ENCODE assay signal across 9 mouse cellular contexts in the genomic region with DNA sequence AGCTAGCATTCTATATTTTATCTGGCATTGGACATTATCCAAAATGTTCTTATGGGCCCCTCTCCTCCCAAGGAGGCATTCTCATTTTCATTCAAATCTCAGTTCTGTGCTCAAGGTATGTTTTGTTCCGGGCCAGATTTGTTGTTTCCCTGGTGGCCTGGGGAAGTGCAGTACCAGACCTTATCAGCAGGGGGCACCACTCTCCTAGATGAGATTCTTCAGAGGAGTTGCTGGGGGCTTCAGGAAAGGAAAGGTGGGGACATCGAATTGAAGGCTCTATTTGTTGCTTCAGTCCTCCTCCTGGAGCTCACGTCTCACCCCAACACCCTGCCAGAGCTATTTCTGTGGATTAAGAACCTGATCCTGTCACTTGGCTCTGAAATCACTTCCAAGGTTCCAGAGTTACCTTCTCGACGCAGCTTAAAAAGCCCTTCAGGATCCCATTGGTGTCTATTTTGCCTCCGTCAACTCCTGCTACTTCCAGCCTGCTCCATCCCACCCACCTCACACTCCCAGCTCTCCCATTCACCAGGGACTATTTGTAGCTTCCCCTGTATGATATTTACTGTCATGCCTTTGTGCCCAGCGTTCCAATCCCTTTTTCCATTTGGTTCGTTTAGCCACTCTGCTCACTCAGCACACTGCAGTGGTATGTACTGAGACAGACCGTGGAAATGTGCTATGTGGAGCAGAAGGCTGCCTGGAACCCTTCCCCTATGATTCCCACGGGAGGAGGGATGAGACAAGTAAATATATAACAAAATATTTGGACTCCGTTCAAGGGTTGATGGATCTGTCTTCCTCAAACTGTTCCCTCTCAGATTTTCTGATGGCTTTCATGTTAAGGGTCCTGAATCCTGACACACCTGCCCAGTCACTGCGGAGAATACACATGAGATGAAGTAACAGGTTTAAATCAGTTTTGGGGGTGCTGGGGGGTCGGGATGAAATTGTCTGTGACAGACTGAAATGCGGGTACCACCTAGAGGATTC. TPM values are rescaled to one million over a fixed set of nuclear protein-coding genes. Genes with fewer than 3 reads are reported as not detected.
DNase-seq lines count a peak whose midpoint lies in the region; ATAC-seq and TF ChIP-seq lines count a peak whose summit lies in the region.
"Had no signal": no experiment of that assay in that cellular context is flagged by ENCODE, and none has a peak within 500 bp of the region (broad histone marks: within the 10 kb centered on the region; RNA-seq: fewer than 3 reads in every experiment).

No protein-coding gene starts in this region.

- H3K27me3 ChIP-seq in intestine, embryonic 15.5 days (replicated peaks), result peaks cover 5% of the 10 kb centered on the region; the same call in 1 of the 2 replicates
- peaks cover 8% of the 10 kb centered on the region; the same call in 1 of the 2 replicates for H3K27me3 ChIP-seq in liver, postnatal 0 days (ENCODE audit: insufficient read depth, low read length)
- H3K27me3 ChIP-seq: hindbrain, embryonic 15.5 days had no signal

- peak; percentile 95 for TF ChIP-seq CTCF in liver, postnatal 0 days (IDR thresholded peaks at IDR 0.05; ENCODE audit: low read depth)

- H3K4me3 ChIP-seq in ES-E14 (ENCODE audit: insufficient read depth in 1 of 2, low read depth in 1 of 2, low read length in 2 of 2, poor library complexity in 1 of 2, severe bottlenecking in 1 of 2), result no peak overlapping the region
- H3K4me3 ChIP-seq in intestine, embryonic 15.5 days (replicated peaks), result no peak overlapping the region
- no peak overlapping the region for H3K4me3 ChIP-seq in liver, postnatal 0 days (ENCODE audit: low read depth, low read length)
- H3K4me3 ChIP-seq: hindbrain, embryonic 15.5 days had no signal

- no peak for TF ChIP-seq EP300 in liver, postnatal 0 days (IDR thresholded peaks at IDR 0.05; ENCODE audit: low read depth)

- no peak overlapping the region for H3K27ac ChIP-seq in ES-E14 (ENCODE audit: insufficient read depth, low read depth, low read length, poor library complexity, severe bottlenecking)
- no peak overlapping the region for H3K27ac ChIP-seq in intestine, embryonic 15.5 days
- H3K27ac ChIP-seq in liver, postnatal 0 days (ENCODE audit: low read depth), result no peak overlapping the region
- H3K27ac ChIP-seq: hindbrain, embryonic 15.5 days had no signal

- no peak overlapping the region for H3K9ac ChIP-seq in ES-E14 (ENCODE audit: insufficient read depth, low read depth, low read length, poor library complexity, severe bottlenecking)
- H3K9ac ChIP-seq in intestine, embryonic 15.5 days, result no peak overlapping the region
- H3K9ac ChIP-seq in liver, postnatal 0 days (replicated peaks), result no peak overlapping the region
- H3K9ac ChIP-seq: hindbrain, embryonic 15.5 days had no signal

- H3K4me1 ChIP-seq in ES-E14 (ENCODE audit: control insufficient read depth in 2 of 2, insufficient read depth in 2 of 2, low read length in 2 of 2, poor library complexity in 1 of 2), result peaks cover 0 to 7% of the 10 kb centered on the region in 2 experiments; a peak in 2 of 4 replicates
- H3K4me1 ChIP-seq in intestine, embryonic 15.5 days (replicated peaks), result no peaks in the 10 kb centered on the region
- peaks cover 4% of the 10 kb centered on the region; the same call in 1 of the 2 replicates for H3K4me1 ChIP-seq in liver, postnatal 0 days (ENCODE audit: insufficient read depth)

- in situ Hi-C loops in ES-E14 (cut with MboI; ENCODE audit: low sequenced_read_pairs in 2 of 2, unreplicated experiment in 2 of 2), result loop anchor here in 1 of 2 experiments (10.0 kb wide), 1 partner anchor 127 kb away; no protein-coding TSS in a partner anchor

- H3K4me2 ChIP-seq in intestine, embryonic 15.5 days (replicated peaks), result peak overlapping the region; percentile 27; the same call in 1 of the 2 replicates
- no peak overlapping the region for H3K4me2 ChIP-seq in liver, postnatal 0 days (ENCODE audit: low read depth, low read length)
- H3K4me2 ChIP-seq: hindbrain, embryonic 15.5 days had no signal

- peak; percentile 53 for DNase-seq in 416B (ENCODE audit: low read depth)
- peak; percentile 59 for DNase-seq in ES-E14 (ENCODE audit: low read depth, low spot score)
- peak; percentile 89 for DNase-seq in cerebellum, adult 9-10 months
- peak; percentile 40 to 91 for DNase-seq in frontal cortex, adult 2 months (ENCODE audit: extremely low spot score in 1 of 2, low spot score in 1 of 2)
- DNase-seq in liver, postnatal 0 days, result peak; percentile 79
- DNase-seq in right cerebral cortex, adult 18-20 months, result peak; percentile 57

- no peak for ATAC-seq in intestine, embryonic 15.5 days
- ATAC-seq in liver, postnatal 0 days, result no peak
- no peak for ATAC-seq in inflammation-experienced regulatory T-cells, adult 6 months

- H3K9me3 ChIP-seq in ES-E14 (ENCODE audit: control insufficient read depth, insufficient read depth, low read depth, low read length), result no peaks in the 10 kb centered on the region
- no peaks in the 10 kb centered on the region for H3K9me3 ChIP-seq in intestine, embryonic 15.5 days
- H3K9me3 ChIP-seq in liver, postnatal 0 days (ENCODE audit: low read length), result no peaks in the 10 kb centered on the region
- H3K9me3 ChIP-seq: hindbrain, embryonic 15.5 days had no signal

- no peaks in the 10 kb centered on the region for H3K36me3 ChIP-seq in ES-E14 (ENCODE audit: control insufficient read depth, insufficient read depth, low read length, poor library complexity, severe bottlenecking)
- no peaks in the 10 kb centered on the region for H3K36me3 ChIP-seq in intestine, embryonic 15.5 days
- no peaks in the 10 kb centered on the region for H3K36me3 ChIP-seq in liver, postnatal 0 days (replicated peaks; ENCODE audit: insufficient read depth, low read length)
- H3K36me3 ChIP-seq: hindbrain, embryonic 15.5 days had no signal

- WGBS in intestine, embryonic 15.5 days, result 52% methylated on average over 14 of the region's 14 CpGs
- WGBS in liver, postnatal 0 days (ENCODE audit: insufficient replicate concordance), result 50% methylated on average over 14 of the region's 14 CpGs

TF ChIP-seq in ES-E14, 5 proteins besides CTCF, POLR2A, EP300 and RAD21:
- no peak for TF ChIP-seq HCFC1 (IDR thresholded peaks at IDR 0.05; ENCODE audit: borderline replicate concordance, insufficient read depth, low read length)
- TF ChIP-seq ZC3H11A (IDR thresholded peaks at IDR 0.05; ENCODE audit: borderline replicate concordance, low read depth, low read length), result peak; percentile 40; the same call in 1 of the 2 replicates
TF ChIP-seq in ES-E14: peak in this region for 1.

RNA-seq across cellular contexts. Expression of a gene that starts 13.6 kb away (rescaled TPM):
- total RNA-seq in ES-E14 (2012; rRNA removed), result 145 and 156 TPM in 2 replicates
- 78.3 and 78.6 TPM in 2 replicates for polyA plus RNA-seq in frontal cortex, adult 2 months (2012; rRNA removed)
- 103 and 108 TPM in 2 replicates for polyA plus RNA-seq in intestine, embryonic 15.5 days (2015; fragmentation: Nextera tagmentation; extraction: Ambion mirVana)
- 38.4 and 40.1 TPM in 2 replicates for polyA plus RNA-seq in liver, postnatal 0 days (2015; fragmentation: Nextera tagmentation; extraction: Ambion mirVana)
- 10 to 100 TPM; 63.5 to 83.2 (median 70.3) TPM for polyA plus RNA-seq in inflammation-experienced regulatory T-cells, adult 6 months (2017; shearing (Covaris generic))

RNA-seq across cellular contexts. Expression of a gene that starts 15.7 kb away (rescaled TPM):
- total RNA-seq in ES-E14 (2012; rRNA removed), result 21.5 and 30.8 TPM in 2 replicates
- 124 and 144 TPM in 2 replicates for polyA plus RNA-seq in frontal cortex, adult 2 months (2012; rRNA removed)
- 127 and 130 TPM in 2 replicates for polyA plus RNA-seq in intestine, embryonic 15.5 days (2015; fragmentation: Nextera tagmentation; extraction: Ambion mirVana)
- 42.4 and 53.2 TPM in 2 replicates for polyA plus RNA-seq in liver, postnatal 0 days (2015; fragmentation: Nextera tagmentation; extraction: Ambion mirVana)
- polyA plus RNA-seq in inflammation-experienced regulatory T-cells, adult 6 months (2017; shearing (Covaris generic)), result 100 to 1,000 TPM; 127 to 172 (median 157) TPM
